Mouse (Mus musculus) brain, embryonic 14.5 days (tissue): ENCODE results near the gene Minpp1.

Experiments
- CTCF ChIP-seq: fragments of 200-500 bp; IDR thresholded peaks from 2 replicates; pipeline ENCODE4 v1.5.1; 2012; ENCODE audit warnings: inconsistent platforms, mild to moderate bottlenecking, moderate library complexity, borderline replicate concordance; ENCODE audit not compliant: insufficient read depth, insufficient read length; ENCODE audit errors: extremely low read depth
- POLR2A ChIP-seq: fragments of 200-500 bp; IDR thresholded peaks from 2 replicates; pipeline ENCODE4 v1.6.1; 2012; ENCODE audit warnings: mild to moderate bottlenecking, inconsistent platforms, borderline replicate concordance; ENCODE audit not compliant: poor library complexity, insufficient read depth, insufficient read length, severe bottlenecking; ENCODE audit errors: extremely low read depth

- TF ChIP-seq CTCF (no peak), POLR2A (no peak)
Observed at GRCm38 (mm10) chr19:32489166-32489895, 3.8 kb downstream of the Minpp1 start.
